Mouse (Mus musculus): ENCODE data around the gene Mlycd. TPM values are rescaled to one million over a fixed set of nuclear protein-coding genes. Genes with fewer than 3 reads are reported as not detected.
A peak's percentile ranks its signal among the peaks of the same experiment; 100 is the strongest.

Mlycd gene
- total RNA-seq, 2 experiments from 2014 or later, result 51.7 to 57.8 TPM

- no peak for DNase-seq (ENCODE audit: low spot score in 2 of 2)
Measured at GRCm38 (mm10) chr8:119400122-119400671, 5.5 kb downstream of the Mlycd start.

- DNase-seq (ENCODE audit: low spot score in 2 of 2), result no peak
Measured at GRCm38 (mm10) chr8:119400904-119401303, 6.2 kb downstream of the Mlycd start.

- no peak for DNase-seq (ENCODE audit: low spot score in 2 of 2)
Measured at GRCm38 (mm10) chr8:119403912-119404311, 9.2 kb downstream of the Mlycd start.

DNA sequence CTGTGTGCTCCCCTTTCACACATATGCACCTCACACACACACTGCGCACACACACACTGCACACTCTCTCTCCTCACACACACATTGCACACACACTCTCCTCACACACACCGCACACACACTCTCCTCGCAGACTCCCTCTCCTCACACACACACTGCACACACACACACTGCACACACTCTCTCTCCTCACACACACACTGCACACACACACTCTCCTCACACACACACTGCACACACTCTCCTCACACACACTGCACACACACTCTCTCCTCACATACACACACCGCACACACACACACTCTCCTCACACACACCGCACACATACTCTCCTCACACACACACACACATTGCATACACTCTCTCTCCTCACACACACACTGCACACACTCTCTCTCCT, 10.0 kb downstream of the Mlycd start:
- no peak for DNase-seq (ENCODE audit: low spot score in 2 of 2)

DNA sequence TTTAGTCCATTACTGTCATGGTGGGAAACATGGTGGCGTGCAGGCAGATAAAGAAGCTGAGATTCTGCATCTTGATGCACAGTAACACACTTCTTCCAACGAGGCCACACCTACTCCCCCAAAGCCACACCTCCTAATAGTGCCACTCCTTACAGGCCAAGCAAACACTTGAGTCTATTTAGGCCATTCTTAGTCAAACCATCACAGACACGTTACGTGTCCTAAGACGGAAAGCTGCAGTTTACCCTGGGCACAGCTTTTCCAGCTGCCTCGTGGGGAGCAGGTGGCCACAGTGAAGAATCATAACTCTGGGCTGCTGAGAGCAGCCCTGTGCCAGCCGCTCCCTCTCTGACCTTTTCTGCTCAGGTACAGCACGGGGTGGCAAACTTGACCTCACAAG, 13.6 kb downstream of the Mlycd start:
- DNase-seq (ENCODE audit: low spot score in 2 of 2), result no peak

GRCm38 (mm10) chr8:119412037-119412734, 17.5 kb downstream of the Mlycd start:
- DNase-seq (ENCODE audit: low spot score in 2 of 2), result no peak

GRCm38 (mm10) chr8:119412735-119413498, 18.2 kb downstream of the Mlycd start:
- peak; percentile 80 to 86 for DNase-seq (ENCODE audit: low spot score in 2 of 2)

- DNase-seq (ENCODE audit: low spot score in 2 of 2), result peak in 1 of 2 experiments; percentile 26
Measured at GRCm38 (mm10) chr8:119413605-119414004, 18.9 kb downstream of the Mlycd start.

GRCm38 (mm10) chr8:119420318-119420717, 25.6 kb downstream of the Mlycd start:
- DNase-seq (ENCODE audit: low spot score in 2 of 2), result no peak

DNA sequence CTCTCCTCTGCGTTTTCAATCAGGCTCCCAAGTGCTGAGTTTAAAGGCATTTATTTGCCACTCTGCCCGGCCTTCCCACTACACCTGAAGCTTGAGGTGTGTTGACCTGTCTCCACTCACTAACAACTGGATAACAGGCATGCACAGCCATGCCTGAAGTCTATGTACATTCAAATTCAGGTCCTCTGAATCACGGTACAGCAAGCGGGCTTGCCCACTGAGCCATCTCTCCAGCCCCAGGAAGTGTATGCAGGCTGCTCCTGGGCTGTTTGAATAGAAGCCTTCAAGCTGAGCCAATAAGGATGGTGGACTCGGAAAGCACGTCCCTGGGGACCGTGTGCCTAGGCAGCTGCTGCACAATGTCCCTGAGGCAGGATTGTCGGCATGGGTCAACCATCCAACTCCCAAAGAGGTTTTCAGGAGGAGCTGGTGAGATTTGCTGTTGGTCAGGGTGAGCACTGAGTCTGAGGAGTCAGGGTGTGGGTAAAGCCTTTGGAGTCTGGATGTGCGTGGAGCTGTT, 27.0 kb downstream of the Mlycd start:
- no peak for DNase-seq (ENCODE audit: low spot score in 2 of 2)

- no peak for DNase-seq (ENCODE audit: low spot score in 2 of 2)
Measured at GRCm38 (mm10) chr8:119422123-119422711, 27.5 kb downstream of the Mlycd start.

DNA sequence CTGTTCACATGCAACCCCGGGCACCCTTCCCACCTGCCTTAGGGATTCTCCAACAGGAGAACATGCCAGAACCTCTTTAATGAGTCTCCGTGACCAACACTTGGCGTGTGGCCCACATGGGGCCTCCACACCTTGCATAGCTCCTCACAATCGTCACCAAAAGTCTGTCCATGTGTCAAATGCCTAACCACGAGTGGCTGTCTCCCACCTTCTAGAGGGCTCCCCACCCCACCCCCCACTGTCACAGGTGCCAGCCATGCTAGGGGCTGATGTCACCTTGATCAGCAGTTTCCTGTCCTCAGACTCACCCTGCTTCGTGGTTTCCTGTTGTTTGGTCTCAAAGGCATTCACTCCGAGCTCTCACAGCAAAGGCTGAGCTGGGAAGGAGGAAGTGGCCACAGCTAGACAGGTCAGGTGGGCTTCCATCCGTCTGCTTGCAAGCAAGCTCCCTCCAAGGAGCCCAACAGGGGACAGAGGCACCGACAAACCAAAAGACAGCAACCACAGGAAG, 29.0 kb downstream of the Mlycd start:
- DNase-seq (ENCODE audit: low spot score in 2 of 2), result no peak

DNA sequence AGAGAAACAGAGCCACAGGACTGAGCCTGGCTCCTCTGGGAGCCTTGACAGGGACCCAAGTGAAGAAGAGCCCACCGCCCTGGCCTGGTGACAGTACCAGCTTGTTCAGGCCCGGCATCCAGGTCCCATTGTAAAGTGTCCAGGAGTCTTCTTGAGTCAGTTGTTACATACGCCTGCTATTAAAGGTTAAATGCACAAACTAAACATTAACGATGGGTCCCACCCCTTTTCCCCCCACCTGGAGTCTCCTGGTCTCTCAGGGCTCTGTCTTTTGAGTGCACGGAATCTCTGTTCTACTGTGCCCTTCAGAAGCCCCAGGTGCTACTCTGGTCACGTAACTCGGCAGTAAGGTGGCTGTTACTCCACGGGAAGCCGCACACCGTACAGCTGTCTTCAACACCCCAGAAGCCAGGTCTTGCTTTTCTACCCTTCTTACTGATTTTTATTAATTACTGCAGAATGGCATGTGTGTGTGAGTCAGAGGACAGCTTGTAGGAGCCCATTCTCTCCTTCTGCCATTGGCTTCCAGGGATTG, 29.6 kb downstream of the Mlycd start:
- no peak for DNase-seq (ENCODE audit: low spot score in 2 of 2)

GRCm38 (mm10) chr8:119424740-119425139, 30.1 kb downstream of the Mlycd start:
- DNase-seq (ENCODE audit: low spot score in 2 of 2), result no peak

- DNase-seq (ENCODE audit: low spot score in 2 of 2), result peak; percentile 63 to 79
Measured at GRCm38 (mm10) chr8:119425533-119425932, 30.9 kb downstream of the Mlycd start.

- no peak for DNase-seq (ENCODE audit: low spot score in 2 of 2)
Measured at GRCm38 (mm10) chr8:119426069-119426735, 31.5 kb downstream of the Mlycd start.

DNA sequence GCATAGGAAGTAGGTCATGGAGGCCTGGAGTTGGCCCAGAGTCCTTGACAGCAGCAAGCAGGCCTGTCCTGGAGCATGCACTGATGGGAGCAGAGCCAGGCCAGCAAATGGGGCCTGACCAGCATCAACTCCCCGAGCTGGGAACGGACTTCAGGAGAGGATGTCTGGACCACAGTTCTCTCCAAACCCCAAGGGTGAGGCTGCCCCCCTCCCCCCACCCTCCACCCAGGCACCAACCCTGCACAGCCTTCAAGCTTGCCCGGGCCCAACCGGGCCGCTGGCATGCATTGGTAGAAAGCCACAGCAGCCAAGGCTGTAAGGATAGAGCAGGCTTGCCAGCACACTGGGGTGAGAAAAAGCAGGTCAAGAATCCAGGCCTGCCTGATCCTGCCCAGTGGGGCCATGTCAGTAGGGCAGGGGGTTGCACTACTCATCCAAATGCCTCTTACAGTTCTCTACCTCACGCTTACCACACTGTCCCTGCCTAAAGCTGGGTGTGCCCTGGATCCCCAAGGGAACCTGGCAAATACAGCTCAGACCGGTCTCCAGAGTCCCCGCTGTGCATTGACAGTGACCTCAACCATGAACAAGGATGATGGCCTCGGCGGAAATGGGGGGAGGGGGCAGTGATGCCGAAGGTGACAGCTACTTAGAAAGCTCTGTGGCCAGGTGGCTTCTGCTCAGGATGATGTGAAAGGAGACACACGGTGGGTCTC, 33.1 kb downstream of the Mlycd start:
- DNase-seq (ENCODE audit: low spot score in 2 of 2), result no peak

- DNase-seq (ENCODE audit: low spot score in 2 of 2), result no peak
Measured at GRCm38 (mm10) chr8:119428350-119428740, 33.7 kb downstream of the Mlycd start.

GRCm38 (mm10) chr8:119428766-119429327, 34.2 kb downstream of the Mlycd start:
- no peak for DNase-seq (ENCODE audit: low spot score in 2 of 2)

DNA sequence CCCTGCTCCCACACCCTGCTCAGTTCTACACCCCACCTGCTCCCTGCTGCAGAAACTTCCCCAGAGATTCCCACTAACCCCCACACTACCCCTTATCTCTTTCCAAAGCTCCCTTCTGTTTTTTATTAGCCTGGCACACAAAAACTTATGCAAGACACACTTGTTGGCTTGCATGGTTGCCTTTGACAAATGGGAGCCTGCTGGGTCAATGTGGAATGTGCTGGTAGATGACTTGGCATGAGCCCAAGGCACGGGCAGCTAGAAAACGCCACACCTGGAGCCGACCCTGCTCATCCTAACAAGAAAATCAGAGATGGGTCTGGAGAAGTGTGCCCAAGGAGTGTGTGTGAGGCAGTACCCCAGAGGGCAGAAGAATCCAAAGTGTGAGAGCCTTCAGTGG, 34.9 kb downstream of the Mlycd start:
- DNase-seq (ENCODE audit: low spot score in 2 of 2), result no peak
